Mouse (Mus musculus): ENCODE data around the gene Cnih1.
"Not testable (repeated sequence)": the region's sequence is repeated elsewhere in the genome, so short reads cannot be mapped to it uniquely, and the experiment has no call there.

Gene Cnih1

DNA sequence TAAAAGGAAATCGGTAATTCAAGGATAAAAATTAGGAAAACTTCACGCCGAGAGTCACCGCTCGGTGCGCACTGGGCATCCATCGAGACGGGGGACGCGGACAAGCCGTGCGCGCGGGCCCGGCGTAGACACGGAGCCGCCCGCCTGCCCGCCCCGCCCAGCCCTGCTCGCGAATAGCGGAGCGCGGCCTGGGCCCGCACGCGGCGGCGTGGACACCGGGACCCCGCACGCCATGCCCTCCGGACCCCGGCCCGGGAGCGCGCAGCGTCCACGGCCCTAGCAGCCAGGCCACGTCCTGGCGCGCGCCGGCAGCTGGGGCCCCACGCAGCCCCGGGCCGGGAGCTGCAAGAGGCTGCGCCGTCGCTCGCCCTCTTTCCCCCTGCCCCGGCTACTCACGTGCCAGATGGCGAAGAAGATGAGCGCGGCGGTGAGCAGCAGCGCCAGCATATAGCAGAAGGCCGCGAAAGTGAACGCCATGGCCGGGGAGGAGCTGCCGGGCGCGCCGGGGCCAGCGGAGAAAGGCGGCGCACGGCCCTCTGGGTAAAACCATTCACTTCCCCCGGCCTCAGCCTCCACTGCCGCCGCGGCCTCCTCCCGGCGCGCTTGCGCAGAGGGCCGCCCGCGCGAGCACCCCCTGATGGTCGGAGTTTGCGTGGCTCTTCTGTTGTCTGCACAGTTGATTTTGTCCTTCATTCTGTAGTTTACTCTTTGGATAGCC lies at the start of gene Cnih1:
TSS of gene Cnih1 (minus strand) at position 625 of the 718 bp plus-strand sequence.
- ATAC-seq (ENCODE audit: insufficient number of reproducible peaks, low FRiP score, low TSS enrichment), result peak; percentile 96

DNA sequence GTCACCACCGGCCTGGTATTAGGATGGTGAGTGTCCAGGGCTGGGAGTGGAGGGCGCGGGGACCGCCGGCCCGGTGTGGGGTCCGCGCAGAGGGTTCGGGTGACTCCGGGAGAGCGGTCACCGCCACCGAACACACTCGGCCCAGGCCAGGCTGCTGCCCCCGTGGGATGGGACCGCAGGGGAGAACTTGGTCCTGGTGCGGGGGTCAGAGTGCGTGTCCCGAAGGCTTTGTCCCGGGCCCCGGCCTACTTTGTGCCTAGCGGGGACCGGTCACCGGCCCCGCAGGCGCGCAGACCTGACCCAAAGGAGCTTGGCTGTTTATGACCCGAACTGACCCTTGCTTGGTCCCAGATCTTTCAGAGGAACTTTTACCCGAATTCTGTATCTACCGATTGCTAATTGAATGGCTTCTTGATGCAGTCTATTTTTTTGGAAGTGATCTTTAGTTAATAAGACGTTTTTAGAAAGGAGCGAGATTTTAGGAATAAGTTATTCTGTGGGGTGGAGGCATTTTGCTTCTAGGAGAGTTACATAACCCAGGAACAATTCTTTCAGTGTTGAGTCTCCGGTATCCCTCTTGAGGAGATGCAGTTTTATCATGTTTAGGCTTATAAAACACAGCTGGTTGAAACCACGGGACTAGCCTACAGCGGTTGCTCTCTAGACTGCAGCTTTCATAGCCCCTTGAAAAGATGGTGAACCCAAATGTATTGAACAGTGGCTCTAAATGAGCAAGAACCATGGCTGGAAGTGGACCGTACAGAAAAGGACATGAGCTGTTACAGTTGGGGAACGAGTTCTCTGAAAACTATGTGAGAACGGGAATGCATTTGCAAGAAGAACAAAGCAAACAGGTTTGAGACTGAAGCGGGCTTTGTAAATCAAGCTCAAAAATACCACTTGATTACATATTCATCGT lies 44.4 kb upstream of the Cnih1 start:
- ATAC-seq (ENCODE audit: insufficient number of reproducible peaks, low FRiP score, low TSS enrichment), result no peak; the same call in none of the 2 replicates

DNA sequence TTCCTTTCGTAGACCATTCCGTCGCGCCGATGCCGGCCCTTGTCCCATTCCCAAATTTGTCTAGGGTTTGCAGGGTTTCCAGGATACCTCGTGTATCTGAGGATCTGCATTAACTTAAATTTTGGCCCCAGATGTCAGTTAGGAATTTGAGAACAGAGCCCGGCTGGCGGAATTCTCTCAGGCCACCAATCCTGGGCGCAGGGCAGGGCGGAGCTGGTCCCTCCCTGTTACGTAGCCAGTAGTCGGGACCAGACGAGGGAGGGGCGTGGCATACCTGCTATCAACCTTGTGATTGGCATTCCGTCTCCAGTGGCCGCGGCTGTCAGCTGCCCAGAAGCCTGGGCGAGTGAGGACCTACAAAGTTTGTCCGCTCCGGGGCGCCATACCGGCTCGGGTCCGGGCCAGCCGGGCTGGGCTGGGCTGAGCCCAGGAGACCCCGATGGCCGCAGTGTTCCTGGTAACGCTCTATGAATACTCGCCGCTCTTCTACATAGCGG lies 43.7 kb upstream of the Cnih1 start, which contains the start of gene Cgrrf1:
TSS of gene Cgrrf1 (plus strand) at position 289 of the 497 bp plus-strand sequence.
- ATAC-seq (ENCODE audit: insufficient number of reproducible peaks, low FRiP score, low TSS enrichment), result peak; percentile 99

DNA sequence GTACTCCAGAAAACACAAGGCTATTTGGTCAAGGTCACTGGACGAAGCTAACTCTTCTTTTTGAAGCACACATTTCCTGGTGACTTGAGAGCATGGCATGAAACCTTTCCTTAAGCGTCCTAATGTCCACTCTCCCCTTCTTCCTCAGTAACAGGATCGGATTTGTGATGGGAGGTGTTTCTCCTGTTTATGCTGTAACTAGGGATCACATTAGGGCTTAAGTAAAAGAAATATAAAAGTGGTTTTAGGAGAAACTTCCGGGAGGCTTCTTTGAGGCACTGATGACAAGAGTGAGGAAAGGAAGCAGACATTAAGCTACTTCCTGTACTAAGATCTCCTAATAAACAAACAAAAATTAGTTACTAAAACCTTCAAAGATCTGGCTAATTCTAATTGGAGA lies 43.1 kb upstream of the Cnih1 start:
- ATAC-seq (ENCODE audit: insufficient number of reproducible peaks, low FRiP score, low TSS enrichment), result no peak

DNA sequence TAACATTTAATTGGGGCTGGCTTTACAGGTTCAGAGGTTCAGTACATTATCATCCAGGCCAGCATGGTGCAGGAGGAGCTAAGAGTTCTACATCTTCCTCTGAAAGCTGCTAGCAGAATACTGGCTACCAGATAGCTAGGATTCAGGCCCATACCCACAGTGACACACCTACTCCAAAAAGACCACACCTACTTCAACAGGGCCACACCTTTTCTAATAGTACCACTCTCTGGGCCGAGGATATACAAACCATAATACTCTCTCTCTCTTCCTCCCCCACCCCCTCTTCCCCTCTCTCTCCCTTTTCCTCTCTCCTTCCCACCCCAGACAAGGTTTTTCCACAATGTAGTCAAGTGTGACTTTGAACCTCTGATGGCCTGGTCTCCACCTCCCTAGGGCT lies 39.2 kb upstream of the Cnih1 start:
- ATAC-seq (ENCODE audit: insufficient number of reproducible peaks, low FRiP score, low TSS enrichment), result no peak

DNA sequence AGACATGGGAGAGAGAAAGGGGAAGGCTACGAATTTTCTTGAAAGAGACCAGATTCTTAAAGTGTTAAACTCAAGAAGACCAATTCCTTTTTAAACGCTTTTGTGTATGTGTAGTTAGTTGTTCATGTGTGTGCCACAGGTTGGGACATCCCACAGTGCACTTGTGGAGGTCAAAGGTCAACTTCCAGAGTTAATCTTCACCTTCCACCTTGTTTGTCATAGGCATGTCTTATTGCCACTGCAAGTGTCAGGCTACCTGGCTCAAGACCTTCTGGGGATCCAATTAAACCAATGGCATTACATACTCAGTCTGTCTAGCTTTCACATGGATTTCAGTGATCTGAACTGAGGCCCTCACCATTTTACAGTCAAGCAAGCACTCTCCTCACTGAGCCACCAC lies 35.8 kb upstream of the Cnih1 start:
- ATAC-seq (ENCODE audit: insufficient number of reproducible peaks, low FRiP score, low TSS enrichment), result no peak

DNA sequence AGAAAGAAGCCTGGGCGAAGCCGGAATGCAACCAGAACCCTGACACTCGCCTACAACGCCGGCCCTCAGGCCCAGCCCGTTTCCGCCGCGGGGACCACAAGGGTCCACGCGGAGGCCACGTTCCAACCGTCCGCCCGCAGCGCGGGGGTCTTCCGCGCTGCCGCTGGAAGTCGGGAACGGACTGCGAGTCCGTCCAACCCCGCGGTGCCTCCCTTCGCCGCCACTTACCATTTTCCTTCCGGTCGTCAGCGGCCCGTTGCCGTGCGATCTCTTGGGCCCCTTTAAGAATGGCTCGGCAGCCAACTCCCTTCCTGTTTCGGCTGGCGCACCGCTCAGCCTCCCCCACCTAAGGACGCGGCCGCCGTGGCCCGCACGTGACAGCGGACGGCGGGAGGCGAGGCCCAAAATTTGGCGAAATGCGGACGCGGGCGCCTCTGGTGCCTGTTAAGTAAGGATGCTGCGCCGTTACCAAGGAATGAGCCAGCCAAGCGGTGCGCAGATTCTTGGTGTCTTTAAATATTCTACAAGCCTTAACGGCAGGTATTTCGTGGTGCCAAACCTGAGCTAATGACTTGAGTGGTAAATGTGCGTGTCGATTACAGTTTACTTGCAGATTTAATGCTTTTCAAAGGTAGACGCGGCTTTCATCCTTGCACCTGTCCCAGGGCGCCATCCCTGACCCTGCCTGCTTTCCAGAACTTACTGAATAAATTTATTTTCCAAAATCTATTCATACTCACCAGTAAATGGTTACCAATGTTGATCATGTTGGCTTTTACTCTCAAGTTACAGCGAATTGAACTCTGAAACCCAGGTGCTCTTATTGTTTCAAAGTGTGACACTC lies 33.9 kb upstream of the Cnih1 start, which contains the start of gene Gmfb:
TSS of gene Gmfb (minus strand) at position 370 of the 844 bp plus-strand sequence.
- ATAC-seq (ENCODE audit: insufficient number of reproducible peaks, low FRiP score, low TSS enrichment), result peak; percentile 86

DNA sequence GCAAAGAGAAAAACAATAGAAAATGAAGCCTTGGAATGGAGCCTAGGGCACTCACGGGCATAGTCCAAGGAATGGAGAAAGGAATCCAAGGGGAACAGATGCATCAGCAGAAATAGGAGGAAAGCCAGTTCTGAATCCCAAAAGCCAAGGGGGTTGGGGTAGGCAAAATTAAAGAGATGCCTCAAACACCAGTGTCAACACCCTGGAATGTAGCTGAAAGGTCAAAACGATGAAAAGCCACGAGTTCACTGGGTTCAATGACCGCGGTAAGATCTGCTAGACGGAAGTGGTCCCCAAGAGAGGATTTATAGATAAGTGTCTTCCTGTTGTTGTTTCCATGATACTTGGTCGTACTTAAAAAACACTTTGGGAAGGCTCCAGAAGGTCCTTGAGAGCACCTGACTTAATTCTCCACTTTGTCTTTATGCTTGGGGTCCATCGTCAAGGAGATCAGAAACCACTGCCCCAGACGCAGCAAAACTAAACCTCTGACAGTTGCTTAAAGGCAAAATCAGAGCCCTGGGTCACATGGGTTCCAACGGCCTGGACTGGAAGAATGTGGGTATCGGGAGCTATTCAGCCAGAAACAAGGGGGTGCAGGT lies 33.2 kb upstream of the Cnih1 start:
- ATAC-seq (ENCODE audit: insufficient number of reproducible peaks, low FRiP score, low TSS enrichment), result peak; percentile 7; the same call in 1 of the 2 replicates

DNA sequence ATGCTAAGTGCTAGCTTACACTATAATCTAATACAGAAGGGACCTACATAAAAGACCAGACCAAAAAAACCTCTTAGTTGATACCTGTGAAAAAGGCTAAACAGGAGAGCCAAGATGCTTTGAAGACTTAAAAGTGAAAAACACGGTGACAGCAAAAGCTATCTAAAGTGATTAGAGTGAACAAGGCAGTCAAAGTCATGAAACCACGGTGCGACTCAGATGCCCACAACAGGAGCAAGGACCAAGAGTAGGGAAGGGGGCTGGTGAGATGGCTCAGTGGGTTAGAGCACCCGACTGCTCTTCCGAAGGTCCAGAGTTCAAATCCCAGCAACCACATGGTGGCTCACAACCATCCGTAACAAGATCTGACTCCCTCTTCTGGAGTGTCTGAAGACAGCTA lies 31.8 kb upstream of the Cnih1 start:
- ATAC-seq (ENCODE audit: insufficient number of reproducible peaks, low FRiP score, low TSS enrichment), result not testable (repeated sequence)

DNA sequence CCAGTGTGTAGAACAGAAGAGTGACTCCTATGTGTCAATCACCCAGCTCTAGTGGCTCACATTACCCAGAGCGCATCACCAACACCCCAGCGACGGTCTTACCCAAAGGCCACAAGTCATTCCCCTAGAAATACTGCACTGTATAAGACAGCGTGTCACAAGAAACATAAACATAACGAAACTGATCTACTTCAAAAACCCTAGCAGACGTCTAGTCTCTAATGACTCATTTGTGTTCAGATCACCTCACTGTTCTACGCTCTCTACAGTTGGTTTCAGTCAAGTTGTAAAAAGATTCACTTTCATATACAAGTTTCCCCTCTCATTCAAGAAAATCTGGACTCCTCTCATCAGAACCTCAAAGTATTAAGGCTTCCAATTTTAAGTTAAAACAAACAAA lies 30.5 kb upstream of the Cnih1 start:
- ATAC-seq (ENCODE audit: insufficient number of reproducible peaks, low FRiP score, low TSS enrichment), result no peak

DNA sequence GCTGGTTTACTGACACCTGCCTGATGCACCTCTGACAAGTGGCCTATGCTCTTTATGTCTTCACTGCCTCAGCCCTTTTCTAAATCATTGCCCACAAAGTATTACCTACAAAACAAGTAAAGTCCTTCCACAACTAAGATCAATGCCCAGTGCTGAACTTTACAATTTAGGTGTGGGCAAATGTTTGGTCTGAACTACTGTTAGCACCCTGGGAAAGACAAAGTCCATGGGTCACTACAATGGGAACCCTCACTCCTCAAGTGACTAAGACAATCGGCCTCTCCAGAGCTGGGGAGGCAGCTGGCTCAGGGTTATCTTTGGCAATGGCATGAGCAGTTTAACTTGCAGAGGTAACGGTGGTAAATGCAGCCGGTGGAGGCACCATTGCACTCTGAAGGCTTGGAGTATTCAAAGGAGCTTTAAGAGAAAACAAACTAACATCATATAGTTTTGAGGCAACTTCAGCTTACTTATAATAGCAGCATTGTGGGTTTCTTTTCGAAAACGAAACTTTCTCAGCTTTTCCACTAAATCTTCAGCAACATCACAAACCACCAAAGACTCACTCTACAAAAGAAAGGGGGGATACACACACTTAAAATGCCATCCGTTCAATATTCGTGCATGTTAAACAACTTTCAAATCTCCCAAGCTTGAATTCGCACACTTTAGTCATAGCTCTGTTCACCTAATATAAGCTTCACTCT lies 28.9 kb upstream of the Cnih1 start:
- ATAC-seq (ENCODE audit: insufficient number of reproducible peaks, low FRiP score, low TSS enrichment), result no peak

DNA sequence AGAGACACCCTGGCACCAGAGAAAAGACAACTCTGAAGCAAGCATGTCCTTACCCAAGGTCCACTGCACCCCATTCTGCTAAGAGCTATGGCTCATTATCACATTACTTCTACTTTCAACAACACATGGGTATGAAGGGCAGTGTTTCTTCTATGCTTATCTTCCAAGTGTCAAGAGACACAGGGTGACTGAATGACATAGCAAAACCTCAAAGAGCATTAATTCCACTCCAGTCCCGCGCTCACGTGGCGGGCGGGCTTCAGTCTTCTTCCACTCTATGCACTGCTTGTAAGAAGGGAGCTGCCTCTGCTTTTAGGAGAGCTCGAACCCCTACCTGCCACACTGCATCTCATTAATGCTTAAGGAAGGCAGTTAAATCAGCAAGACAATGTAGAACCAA lies 27.4 kb upstream of the Cnih1 start:
- no peak for ATAC-seq (ENCODE audit: insufficient number of reproducible peaks, low FRiP score, low TSS enrichment)

- no peak for ATAC-seq (ENCODE audit: insufficient number of reproducible peaks, low FRiP score, low TSS enrichment)
These were observed 19.7 kb upstream of the Cnih1 start for GRCm38 (mm10) chr14:46807927-46808326.

DNA sequence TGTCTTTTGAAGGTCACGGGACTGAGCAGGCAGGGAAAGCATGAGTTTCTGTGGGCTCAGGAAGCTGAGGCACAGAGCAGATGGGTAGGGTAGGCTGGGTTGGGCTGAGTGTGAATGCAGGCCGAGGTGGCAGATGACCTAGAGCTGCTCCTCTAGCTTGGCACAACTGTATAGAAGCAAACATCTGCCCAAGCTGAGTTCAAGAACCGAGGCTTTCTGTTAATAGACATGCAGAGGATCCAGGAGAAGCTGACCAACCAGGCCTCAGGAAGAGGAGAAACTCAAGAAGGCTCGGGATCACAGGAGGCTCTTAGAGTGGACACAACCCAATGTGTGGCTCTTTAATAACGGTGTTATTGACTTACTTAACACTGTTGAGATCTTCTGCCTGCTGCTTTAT lies 18.0 kb upstream of the Cnih1 start:
- no peak for ATAC-seq (ENCODE audit: insufficient number of reproducible peaks, low FRiP score, low TSS enrichment)

GRCm38 (mm10) chr14:46803791-46804190 lies 15.6 kb upstream of the Cnih1 start:
- no peak for ATAC-seq (ENCODE audit: insufficient number of reproducible peaks, low FRiP score, low TSS enrichment)

GRCm38 (mm10) chr14:46803259-46803658 lies 15.0 kb upstream of the Cnih1 start:
- ATAC-seq (ENCODE audit: insufficient number of reproducible peaks, low FRiP score, low TSS enrichment), result no peak

- no peak for ATAC-seq (ENCODE audit: insufficient number of reproducible peaks, low FRiP score, low TSS enrichment)
These were observed 12.6 kb upstream of the Cnih1 start for GRCm38 (mm10) chr14:46800684-46801345.

GRCm38 (mm10) chr14:46794157-46794556 lies 5.9 kb upstream of the Cnih1 start:
- no peak for ATAC-seq (ENCODE audit: insufficient number of reproducible peaks, low FRiP score, low TSS enrichment)

DNA sequence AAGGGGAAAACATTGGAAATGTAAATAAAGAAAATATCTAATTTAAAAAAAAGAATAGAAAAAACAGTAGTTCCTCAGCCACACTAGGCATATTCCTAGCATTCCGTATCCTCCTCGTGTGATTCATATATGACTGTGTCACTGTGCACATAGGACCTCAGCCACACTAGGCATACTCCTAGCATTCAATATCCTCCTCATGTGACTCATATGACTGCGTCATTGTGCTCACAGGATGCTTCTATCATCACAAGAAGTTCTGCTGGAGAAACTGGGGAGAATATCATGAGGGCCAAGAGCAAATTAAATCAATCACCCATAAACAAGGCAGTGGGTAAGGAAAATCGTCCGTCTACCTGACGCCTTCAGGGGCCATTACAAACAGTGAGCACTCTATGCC lies 2.5 kb upstream of the Cnih1 start:
- ATAC-seq (ENCODE audit: insufficient number of reproducible peaks, low FRiP score, low TSS enrichment), result no peak
